Mouse (Mus musculus) kidney, adult 18-20 months (tissue): Measurements from ENCODE around the gene Zfyve28.
A peak's percentile ranks its signal among the peaks of the same experiment; 100 is the strongest.

Experiments
- DNase-seq: peaks from one replicate; pipeline ENCODE4 v3.0.0; 2021

Zfyve28 gene

DNA sequence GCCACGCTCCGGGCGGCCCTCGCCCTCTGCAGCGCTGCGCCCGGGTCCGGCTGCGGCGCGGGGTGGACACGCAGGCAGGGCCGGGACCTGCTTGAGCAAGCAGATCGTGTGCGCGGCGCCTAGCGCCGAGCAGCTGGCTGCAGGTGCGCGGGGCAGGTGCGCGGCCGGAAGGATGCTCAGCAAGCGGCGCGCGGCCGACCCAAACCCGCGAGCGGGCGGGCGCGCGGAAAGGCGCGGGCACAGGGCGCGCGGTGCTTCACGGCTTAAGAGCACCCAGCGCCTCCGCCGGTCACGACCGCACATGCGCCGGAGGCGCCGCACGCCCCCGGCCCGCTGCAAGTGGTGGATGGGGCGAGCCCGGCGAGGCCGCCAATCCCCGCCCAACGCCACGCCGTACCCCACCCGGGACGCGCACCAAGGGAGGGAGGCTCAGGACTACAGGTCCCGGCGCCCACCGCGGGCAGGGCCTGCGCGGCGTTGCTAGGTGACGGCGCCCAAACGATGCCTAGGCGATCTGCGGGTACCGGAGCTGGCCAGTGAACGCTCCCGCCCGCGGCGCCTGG lies at the start of gene Zfyve28, which contains the start of gene Cfap99:
Gene Zfyve28 (minus strand): TSS at position 296 of the 563 bp plus-strand sequence.
Gene Cfap99 (plus strand): TSS at position 447 of the 563 bp plus-strand sequence.
- DNase-seq, result peak; percentile 56

DNA sequence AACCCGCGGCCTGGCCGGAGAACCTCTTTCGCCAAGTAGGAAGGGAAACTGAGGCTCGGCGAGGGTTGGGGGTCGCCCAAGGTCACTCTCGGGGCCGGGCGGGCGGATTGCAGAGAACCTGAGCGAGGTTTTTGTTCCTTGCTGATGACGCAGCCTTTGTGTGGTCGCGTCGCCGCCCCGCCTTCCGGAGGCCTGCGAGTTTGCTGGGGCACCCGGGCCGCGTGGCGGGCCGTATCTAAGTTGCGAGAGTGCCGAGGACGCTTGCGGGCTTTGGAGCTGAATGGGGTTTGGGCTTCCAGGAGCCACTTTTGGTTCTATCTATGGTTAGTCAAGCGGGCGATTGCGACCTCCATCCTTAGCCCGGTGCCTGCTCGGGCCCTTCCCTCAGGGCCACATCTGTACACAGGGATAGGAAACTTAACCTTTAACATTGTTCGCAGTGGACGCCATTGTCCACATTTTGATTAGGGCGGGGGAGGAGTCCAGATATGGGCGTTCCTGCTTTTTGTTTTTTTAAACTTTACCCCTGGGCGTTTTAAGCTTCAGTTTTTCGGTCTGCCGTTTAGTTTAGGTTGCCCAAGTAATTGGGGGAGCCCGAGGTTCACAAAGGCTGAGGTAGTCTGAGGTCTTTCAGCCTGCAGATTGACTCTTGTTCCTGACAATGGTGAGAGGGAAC lies 48.7 kb upstream of the Zfyve28 start:
- DNase-seq, result peak; percentile 54

DNA sequence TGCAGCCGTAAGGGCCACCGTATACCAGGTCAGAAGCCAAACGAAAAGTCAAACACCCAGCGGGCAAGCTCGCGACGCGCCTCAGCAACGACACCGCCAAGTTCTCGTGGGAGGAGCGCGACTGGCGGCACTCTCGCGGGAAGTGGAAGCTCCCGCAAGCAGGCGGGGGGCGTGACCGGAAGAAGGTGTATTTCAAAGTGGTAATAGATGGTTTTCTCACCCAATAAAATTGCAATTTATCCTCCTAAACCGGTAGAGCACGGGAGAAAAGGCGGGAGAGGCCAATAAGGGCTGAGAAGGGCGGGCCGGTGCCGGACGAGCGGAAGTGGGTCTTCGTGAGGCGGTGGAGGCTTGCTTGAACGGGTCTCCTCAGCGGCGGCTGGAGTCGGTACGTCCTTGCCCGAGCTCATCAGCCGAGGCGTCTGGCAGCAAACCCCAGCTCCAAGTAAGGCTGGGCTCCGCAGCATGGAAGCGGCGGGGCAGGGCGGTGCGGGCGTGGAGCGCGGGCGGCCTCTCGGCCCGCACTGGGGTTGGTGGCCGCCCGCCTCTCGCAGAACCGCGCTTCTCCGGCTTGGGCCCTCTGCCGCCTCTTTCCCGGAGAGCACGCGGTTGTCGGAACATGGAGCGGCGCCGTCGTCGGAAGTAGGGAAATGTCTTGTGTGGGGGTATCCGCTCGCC lies 48.0 kb upstream of the Zfyve28 start, which contains the start of gene Rnf4:
Gene Rnf4 (plus strand): TSS at position 193 of the 678 bp plus-strand sequence.
- DNase-seq, result peak; percentile 99

DNA sequence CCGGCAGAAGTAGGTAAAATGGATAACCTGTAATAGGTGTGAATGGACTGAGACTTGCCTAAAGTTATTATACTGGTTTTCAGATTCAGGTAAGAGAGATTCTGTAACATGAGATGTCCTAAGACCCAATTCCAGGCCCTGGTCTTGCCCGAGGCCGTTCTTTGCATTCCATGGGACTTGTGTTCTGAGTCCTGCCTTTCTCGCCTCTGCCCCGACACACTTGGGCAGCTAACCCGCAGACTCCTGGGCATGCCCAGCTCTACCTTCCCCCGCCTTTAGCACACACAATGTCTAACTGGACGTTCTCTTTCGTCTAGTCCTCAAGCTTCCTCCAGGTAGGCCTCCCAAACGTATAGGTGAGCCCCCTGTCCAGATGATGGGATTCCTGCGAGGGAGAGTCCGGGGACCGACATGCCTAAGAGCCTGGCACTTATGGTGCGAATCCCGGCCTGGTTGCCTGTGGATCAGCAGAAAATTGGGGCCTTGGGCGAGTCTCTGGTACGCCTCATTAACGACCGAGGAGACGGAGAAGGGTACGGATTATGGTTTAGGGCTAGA lies 47.4 kb upstream of the Zfyve28 start:
- DNase-seq, result no peak

DNA sequence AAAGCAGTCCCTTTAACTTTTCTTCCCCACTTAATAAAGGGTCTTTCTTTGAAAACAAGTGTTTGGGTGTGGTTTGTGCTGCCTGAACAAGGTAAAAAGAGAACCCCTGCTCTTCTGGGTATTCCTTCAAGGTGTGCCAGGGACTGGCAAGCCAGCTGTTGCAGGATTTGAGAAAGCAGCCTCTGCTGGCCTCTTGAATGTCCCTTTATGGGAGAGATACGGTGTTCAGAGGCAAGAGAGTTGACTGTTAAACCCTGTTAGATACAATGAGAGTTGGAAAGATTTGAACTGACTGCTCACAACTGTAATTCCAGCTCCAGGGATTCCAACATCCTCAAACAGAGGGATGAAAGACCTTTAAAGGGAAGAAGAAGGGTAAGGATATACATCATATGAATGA lies 45.8 kb upstream of the Zfyve28 start:
- no peak for DNase-seq

DNA sequence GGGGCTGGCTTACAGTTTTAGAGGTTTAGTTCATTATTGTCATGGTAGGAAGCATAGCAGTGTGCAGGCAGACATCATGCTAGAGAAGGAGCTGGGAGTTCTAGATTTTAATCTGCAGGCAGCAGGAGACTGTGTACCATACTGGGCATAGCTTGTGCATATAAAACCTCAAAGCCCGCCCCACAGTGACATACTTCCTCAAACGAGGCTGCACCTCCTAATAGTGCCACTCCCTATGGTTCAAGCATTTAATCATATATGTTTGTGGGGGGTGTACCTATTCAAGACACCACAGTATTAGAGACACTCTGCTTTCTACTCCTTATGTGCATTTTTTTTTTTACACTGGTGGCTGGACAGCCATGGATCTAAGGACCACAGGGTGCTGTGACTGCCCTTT lies 41.9 kb upstream of the Zfyve28 start:
- no peak for DNase-seq

DNA sequence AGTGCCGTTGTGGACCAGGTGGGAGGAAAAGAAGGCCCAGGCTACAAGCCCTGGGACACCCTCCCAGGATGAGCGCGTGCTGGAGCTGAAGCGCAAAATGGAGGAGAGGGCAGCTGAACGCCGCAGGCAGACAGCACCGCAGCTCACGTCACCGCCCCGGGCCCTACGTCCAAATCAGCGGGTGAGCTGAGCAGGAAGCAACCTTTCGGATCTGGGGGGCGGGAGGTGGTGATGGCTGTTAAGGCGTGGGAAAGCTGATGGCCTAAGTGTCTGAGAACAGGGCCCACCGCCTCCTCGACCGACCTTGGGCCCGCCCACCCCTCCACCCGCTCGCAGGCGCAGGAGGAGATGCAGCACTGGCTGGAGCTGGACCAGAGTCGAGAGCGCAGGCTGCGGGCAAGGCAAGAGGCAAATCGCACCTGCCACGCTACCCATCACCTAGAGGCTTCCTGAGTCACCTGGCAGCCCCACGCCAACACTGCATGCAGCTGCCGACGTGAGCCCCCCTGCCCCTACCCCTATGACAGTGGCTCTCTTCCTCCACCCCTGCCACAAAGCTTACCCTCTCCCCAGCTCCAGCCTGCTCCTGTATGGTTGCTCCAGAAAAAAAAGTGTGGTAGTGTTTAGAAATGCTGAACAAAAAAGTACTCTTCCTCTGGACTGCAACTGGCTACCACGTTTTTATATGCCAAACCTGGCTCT lies 38.8 kb upstream of the Zfyve28 start:
- no peak for DNase-seq

DNA sequence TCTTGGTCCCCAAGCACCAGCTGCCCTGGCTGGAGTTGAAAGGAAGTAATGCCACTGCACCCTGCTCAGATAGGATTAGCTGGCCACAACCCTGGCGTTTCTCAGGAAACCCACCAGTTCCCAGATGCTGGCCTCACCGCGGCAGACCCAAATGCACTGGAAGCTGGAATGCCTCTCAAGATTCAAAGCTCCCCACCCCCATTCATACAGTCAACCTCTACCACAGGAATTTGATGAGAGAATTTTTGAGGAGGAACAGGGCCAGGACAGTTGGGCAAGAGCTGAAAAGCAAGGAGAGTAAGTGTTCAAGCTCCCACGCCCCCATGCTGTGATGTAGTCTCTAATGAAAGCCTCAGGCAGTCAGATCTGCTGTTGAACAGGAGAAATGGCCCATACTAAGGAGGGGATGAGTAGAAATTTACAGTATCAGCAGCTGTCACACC lies 38.0 kb upstream of the Zfyve28 start:
- DNase-seq, result no peak

DNA sequence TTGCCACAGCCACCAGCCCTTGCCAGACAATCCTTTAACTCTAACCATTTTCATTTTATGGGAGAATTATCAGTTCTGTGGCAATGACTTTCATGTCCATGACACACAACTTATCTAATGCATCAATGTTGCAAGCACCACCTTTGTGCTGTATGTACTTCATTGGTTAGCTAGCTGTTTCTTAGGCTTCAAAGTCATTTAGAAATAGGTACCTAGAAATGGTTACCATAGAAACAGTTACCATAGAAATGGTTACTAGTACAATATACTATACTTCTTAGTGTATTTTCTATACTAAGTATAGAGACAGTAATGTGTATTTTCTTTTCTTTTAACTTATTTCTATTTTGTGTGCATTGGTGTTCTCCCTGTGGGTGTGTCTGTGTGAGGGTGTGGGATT lies 37.0 kb upstream of the Zfyve28 start:
- DNase-seq, result no peak

DNA sequence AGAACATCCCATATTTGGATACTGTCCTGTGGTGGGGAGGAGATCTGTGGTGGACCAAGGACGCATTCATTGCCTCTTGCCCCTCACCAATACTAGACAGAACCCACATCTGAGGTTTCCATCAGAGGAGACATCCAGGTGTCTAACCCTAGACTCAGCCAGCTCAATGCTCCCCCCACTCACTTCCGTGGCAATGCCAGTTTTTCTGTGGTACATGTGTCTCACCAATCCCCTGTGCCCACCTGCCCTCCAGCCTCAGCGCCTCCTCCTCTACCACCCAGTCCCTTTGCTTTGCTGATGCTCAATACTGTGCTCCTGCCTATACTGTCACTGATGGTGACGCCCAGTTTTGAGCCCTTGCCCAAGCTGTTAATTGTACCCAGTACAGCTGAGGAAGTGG lies 33.0 kb upstream of the Zfyve28 start:
- no peak for DNase-seq

DNA sequence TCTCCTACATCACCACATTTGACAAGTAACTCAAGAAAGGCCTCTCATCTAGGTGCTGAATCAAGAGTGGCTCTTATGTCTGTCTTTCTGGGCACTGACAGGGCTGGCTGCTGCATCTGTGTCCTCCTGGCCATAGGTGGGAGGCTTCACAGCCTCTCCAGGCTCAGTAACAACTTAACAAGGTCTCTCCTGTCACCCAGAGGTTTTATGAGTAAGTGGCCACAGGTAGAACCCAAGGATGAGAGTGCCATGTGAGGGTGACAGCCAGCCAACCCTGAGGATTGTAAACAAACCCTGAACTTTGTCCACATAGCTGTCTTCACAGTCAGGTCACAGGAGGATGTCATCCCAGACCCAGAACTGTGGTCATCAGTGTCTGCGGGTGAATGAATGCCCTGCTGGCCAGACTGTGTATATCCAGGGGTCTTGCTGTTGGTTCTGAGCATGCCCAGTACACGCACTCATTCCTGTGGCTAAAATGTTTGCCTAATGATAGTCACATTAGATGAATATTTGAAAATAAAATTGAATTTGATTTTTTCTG lies 31.3 kb upstream of the Zfyve28 start:
- no peak for DNase-seq

DNA sequence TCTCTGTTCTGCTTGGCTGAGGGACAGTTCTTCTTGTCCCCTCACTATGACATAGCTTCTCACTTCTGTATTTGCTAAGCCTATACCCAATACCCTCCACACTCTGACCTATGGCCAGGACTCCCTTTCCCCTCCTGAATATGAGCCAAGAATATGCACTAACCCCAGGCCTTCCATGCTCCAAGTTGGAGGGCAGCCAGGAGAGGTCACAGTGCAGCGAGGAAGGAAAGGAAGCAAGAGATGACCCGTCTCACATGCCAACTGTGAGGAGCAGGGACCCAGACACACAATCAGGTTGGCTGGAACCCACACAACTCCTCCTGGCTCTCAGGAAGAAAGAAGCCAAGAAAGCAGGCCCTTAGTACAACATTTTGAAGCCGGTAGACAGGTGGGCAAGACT lies 20.8 kb upstream of the Zfyve28 start:
- no peak for DNase-seq

DNA sequence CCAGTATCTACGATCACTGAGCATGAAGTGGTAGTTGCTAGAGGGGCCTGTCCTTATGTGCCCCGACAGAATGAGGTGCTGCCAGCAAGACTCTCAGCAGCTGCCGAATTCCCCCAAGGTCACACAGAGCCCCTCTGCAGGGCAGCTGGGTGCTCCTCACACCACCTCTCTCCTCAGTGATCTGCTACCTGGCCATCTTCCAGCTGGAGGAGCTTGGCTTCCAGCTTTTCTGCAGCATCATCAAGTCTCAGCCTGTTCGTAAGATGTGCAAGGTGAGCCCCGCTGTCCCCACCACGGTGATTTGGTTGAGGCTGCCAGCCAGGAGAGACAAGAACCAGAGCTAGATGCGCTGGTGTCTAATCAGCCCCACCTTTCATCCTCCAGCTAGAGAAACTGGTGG lies 14.1 kb upstream of the Zfyve28 start:
- DNase-seq, result no peak

DNA sequence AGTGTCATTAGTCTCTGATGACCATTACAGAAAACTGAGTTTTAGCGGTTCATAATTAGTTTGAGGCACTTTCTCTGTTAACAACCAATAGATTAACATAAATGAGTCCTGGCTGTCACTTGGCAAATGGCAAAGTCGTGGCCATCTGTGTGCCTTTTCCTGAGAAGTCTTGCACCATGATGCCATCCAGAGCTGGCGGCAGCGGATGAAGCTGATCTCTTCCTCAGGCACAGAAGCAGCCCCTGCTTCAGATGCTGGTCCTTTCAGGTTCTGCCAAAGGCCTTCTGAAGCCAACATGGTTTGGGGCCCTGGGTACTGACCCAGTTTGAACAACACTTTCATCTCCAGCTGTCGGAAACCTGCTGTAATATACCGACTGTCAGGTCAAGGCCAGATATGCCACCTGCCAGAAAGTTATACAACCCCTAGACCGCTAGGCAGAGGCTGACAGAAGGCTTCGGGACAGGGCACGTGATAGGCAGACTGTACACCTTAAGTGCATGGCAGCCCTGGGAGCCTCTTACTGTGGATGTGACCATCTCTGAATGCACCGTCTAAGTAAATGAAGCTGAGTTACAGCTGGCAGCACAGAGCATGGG lies 10.8 kb upstream of the Zfyve28 start:
- DNase-seq, result no peak

DNA sequence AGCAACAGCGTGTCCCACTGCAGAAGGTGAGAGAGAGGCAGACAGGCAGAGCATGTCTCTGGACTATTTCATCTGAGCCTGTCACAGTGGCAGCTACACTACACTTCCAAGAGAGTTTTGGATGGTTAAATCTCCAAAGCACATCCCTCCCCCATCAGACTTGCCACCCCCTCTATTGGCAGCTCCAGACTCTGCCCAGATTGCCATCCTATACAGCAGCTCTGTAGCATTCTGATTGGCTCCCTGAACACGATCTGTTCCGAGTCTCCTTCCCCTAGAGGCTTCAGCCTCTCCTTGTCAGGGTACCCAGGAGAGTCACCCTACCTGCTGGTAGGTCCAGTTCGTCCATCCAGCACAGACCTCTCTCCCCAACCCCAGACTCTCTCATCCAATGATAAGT lies 9.8 kb upstream of the Zfyve28 start:
- DNase-seq, result no peak

DNA sequence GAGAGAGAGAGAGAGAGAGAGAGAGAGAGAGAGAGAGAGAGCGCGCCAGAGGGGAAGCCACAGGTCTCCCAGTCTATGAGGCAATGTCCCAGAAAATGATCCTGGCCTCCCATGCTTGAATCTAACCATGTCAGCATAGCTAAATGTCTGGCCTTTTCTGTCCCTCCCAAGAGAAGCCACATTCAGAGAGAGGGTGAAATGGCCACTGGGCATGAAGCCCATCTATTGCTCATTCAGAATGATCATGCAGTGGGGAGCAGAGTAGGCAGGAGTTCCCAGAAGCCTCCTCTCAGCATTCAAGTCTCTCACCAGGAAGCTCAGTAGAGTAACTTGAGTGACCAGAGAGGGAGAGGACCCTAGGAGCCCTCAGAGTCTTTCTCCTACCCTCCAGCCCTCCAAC lies 6.9 kb upstream of the Zfyve28 start:
- DNase-seq, result no peak

DNA sequence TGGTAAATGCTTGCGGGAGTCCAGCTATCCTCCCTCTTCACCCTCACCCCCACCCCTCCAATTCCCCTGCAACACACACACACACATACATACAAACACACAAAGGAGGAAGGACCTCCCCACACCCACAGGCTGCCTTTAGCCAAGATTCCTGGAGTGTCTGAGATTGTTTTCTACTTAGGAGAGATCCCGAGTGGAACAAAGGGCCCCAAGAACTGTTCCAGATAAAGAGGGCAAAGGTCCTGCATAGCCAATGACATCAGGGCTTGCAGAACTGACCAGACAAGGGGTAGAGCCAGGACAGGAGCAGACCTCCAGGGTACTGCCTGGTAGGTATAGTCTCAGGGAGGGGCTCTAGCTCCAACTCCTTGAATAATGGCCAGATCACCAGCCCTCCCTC lies 6.4 kb upstream of the Zfyve28 start:
- peak; percentile 14 for DNase-seq

DNA sequence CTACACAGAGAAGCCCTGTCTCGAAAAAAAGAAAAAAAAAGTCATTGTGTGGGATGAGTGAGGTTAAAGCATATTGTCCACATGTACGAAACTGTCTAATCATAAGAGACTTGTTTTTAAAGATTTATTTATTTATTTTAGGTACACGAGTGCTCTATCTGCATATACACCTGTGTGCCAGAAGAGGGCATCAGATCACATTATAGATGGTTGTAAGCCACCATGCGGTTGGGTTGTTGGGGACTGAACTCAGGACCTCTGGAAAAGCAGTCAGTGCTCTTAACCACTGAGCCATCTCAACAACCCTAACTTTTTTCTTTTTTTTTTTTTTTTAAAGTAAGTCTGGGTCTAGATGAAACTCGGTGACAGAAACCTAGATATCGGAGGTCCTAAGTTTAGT lies 5.1 kb upstream of the Zfyve28 start:
- DNase-seq, result no peak

DNA sequence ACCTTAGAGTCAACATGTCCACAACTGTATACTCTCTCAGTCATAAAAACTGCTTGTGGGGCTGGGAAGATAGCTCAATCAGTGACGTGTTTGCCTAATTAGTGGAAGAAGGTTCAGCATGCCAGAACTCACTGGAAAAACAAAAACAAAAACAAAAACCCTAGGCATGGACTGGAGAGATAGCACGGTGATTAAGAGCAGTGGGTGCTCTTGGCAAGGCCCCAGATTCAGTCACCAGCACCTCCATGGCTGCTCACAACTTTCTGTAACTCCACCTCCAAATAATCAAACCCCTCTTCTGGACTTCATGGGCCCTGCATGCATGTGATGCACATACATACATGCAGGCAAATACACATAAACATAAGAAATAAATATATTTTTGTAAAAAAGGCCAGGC lies 1.0 kb upstream of the Zfyve28 start:
- DNase-seq, result no peak

DNA sequence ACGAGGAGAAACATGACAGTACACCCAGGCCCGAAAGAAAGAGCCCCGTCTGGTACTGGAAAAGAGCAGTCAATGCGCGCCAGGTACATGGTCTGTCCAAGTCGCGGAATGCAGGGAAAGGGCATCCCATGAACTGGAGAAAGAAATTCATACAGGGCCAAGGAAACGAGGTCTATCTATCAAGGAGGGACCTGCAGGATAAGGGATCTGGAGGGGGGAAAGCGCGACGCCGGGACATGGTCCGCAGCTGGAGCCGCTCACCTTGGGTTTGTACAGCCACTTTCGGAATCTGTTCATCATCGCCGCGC lies 457 bp downstream of the Zfyve28 start:
- no peak for DNase-seq

DNA sequence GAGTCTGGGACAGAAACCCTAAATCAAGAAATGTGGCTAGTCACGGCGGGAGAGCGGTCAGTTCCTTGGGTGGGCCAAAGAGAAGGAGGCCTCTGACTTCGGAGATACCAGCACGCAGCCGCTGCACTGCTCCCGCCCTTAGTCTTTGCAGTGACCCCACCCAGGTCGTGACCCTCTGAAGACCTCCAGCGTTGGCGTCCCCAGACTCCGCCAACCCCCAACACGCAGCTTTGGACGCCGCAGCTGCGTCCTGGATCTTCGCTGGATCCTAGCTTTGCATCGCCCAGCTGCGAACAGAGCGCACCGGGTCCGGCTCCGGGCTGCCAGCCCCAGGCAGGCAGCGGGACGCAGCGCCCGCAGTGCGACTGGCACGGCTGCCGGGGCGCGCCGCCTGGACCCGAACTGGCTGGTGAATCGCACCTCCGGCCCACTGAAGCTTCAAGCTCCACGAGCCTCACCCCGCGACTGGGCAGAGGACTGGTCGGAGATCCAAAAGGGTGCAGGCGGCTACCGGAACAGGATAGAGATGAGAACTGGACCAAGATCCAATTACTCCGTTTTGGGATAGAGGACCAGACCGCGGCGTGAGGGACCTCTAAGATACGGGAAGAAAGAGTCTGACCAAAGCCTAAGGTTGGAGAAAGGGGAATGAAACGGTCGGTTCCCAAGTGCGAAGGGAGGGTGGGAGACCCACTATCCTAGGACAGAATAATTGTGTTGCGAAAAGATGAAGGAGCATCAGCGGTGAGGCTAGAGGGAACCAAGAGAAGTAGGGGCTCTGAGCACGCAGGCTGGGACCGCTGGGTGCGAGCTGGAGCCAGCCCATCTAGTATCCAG lies 1.0 kb downstream of the Zfyve28 start:
- no peak for DNase-seq

DNA sequence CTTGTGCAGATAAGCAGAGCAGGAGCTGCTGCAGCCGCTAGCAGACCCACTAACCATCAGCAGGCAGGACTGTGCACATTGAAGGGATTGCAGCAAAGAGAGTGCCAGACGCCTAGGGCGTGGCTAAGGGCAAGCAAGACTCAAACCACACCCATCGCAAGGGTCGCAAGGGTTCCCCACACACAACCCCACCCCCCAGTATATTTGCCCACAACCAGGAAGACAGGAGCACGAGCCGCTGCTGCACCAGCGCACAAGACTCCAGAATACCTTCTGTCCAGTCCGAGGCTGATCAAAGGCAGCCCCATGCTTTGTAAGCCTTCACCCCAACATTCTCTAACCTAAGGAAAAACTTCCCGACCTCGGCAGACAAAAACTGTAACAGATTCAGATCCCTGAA lies 1.7 kb downstream of the Zfyve28 start:
- DNase-seq, result no peak
